ENCODE assay signal across 21 mouse cellular contexts in the genomic region with DNA sequence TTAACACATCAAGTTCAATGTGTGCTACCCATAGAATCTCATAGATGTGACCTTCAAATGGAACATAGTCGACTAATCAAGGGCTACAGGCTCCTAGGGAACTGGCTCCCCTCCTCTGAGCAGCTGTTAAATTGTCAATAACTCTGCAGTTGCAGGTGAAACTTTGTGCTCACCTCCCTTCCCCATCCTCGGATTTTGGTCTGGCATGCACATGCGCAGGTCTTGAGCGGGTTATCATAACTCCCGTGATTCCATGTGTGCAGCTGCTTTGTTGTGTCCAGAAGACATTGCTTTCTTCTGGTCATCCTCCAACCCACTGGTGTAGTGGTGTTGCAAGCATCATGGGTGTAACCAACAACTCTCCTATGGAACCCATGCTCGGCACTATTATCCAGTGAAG. TPM values are rescaled to one million over a fixed set of nuclear protein-coding genes. Genes with fewer than 3 reads are reported as not detected.
"Had no signal": no experiment of that assay in that cellular context is flagged by ENCODE, and none has a peak within 500 bp of the region (broad histone marks: within the 10 kb centered on the region; RNA-seq: fewer than 3 reads in every experiment).

No protein-coding gene starts in this region.

- H3K36me3 ChIP-seq: liver, embryonic 15.5 days; lung, embryonic 15.5 days; midbrain, embryonic 13.5 days; midbrain, embryonic 15.5 days; neural tube, embryonic 12.5 days; stomach, embryonic 15.5 days had no signal

- H3K9me3 ChIP-seq: liver, embryonic 15.5 days; lung, embryonic 15.5 days; megakaryocyte, embryonic 14.5 days; midbrain, embryonic 15.5 days; neural tube, embryonic 12.5 days; stomach, embryonic 15.5 days had no signal

- H3K9ac ChIP-seq: liver, embryonic 15.5 days; liver, postnatal 0 days; lung, embryonic 15.5 days; midbrain, embryonic 13.5 days; midbrain, embryonic 15.5 days; neural tube, embryonic 12.5 days; stomach, embryonic 15.5 days had no signal

- ATAC-seq: liver, postnatal 0 days; lung, postnatal 0 days; midbrain, embryonic 13.5 days; midbrain, embryonic 15.5 days had no signal

- H3K27ac ChIP-seq: liver, embryonic 15.5 days; lung, embryonic 15.5 days; macrophage; midbrain, embryonic 13.5 days; midbrain, embryonic 15.5 days; neural tube, embryonic 12.5 days; stomach, embryonic 15.5 days; stomach, postnatal 0 days had no signal

- H3K4me2 ChIP-seq: liver, embryonic 15.5 days; lung, embryonic 15.5 days; midbrain, embryonic 13.5 days; midbrain, embryonic 15.5 days; neural tube, embryonic 12.5 days; stomach, embryonic 15.5 days had no signal

- DNase-seq: liver, postnatal 0 days; lung, adult 2 months; lung, postnatal 14 days; lung, postnatal 36 days; right cerebral cortex, postnatal 14 days; thymus, adult 2 months; thymus, postnatal 25 days; thymus, postnatal 4 days had no signal

- H3K4me1 ChIP-seq: liver, embryonic 15.5 days; midbrain, embryonic 13.5 days; midbrain, embryonic 15.5 days had no signal

- H3K4me3 ChIP-seq: liver, embryonic 15.5 days; lung, embryonic 15.5 days; megakaryocyte, embryonic 14.5 days; midbrain, embryonic 13.5 days; midbrain, embryonic 15.5 days; neural tube, embryonic 12.5 days; stomach, embryonic 15.5 days had no signal

RNA-seq across cellular contexts. Expression of gene Ephb1, which starts 4.8 kb away (rescaled TPM):
- total RNA-seq: megakaryocyte progenitor cell, adult 5-6 weeks; monocyte, adult 5-6 weeks; neutrophil, adult 5-6 weeks had no signal
- polyA plus RNA-seq: macrophage had no signal
